Mouse (Mus musculus) thymus, adult 2 months (tissue): ENCODE results near the gene Timeless. TPM values are rescaled to one million over a fixed set of nuclear protein-coding genes. Genes with fewer than 3 reads are reported as not detected.

Experiments used
- DNase-seq: peaks from one replicate; pipeline ENCODE4 v3.0.0; 2021
- H3K27ac ChIP-seq: fragments of 200-500 bp; 2 replicates; pipeline ENCODE4 v1.5.1; 2012; ENCODE audit warnings: low read length, control low read depth; ENCODE audit not compliant: control insufficient read depth, insufficient read depth
- H3K27me3 ChIP-seq: fragments of 200-500 bp; 2 replicates; pipeline ENCODE4 v1.6.1; 2012; ENCODE audit warnings: mild to moderate bottlenecking, low read length, moderate library complexity, mixed read lengths; ENCODE audit not compliant: control insufficient read depth, insufficient read depth
- H3K36me3 ChIP-seq: fragments of 200-500 bp; 2 replicates; pipeline ENCODE4 v1.6.1; 2012; ENCODE audit warnings: mild to moderate bottlenecking, low read length, moderate library complexity; ENCODE audit not compliant: control insufficient read depth, insufficient read depth
- H3K4me1 ChIP-seq: fragments of 200-500 bp; replicated peaks from 2 replicates; pipeline ENCODE4 v1.6.1; 2012; ENCODE audit warnings: low read length; ENCODE audit not compliant: control insufficient read depth, insufficient read depth
- H3K4me3 ChIP-seq: fragments of 200-500 bp; 2 replicates; pipeline ENCODE4 v1.5.1; 2012; ENCODE audit warnings: mild to moderate bottlenecking, low read length, control low read depth, moderate library complexity; ENCODE audit not compliant: control insufficient read depth, insufficient read depth
- CTCF ChIP-seq: fragments of 200-500 bp; IDR thresholded peaks from 2 replicates; pipeline ENCODE4 v1.5.1; 2012; ENCODE audit warnings: mild to moderate bottlenecking, control low read depth, low read length, moderate library complexity, borderline replicate concordance; ENCODE audit not compliant: control insufficient read depth, poor library complexity, insufficient read depth; ENCODE audit errors: extremely low read depth
- POLR2A ChIP-seq: fragments of 200-500 bp; IDR thresholded peaks from 2 replicates; pipeline ENCODE4 v1.6.1; 2012; ENCODE audit warnings: mild to moderate bottlenecking, low read length, control low read depth, moderate library complexity; ENCODE audit not compliant: control insufficient read depth, poor library complexity, insufficient read depth; ENCODE audit errors: extremely low read depth
- WGBS: fragments of 180-500 bp; shearing (Covaris S2); methylation state at CpG from one replicate; pipeline ENCODE4 v1.1.7; 2018; 5-methylcytosine and 5-hydroxymethylcytosine counted together
- polyA plus RNA-seq: library from polyadenylated mRNA; depleted of rRNA; stranded (reverse); fragments of >200 nt; gene quantifications from 2 replicates; pipeline ENCODE4 v1.2.3, GENCODE M21; 2012

Gene Timeless
- polyA plus RNA-seq, 1 experiment, result 21.3 TPM

- 94% methylated on average over 17 of the region's 17 CpGs for WGBS
- DNase-seq, result no peak
- H3K27ac ChIP-seq, result no peak overlapping the region
- H3K4me3 ChIP-seq, result no peak overlapping the region
- no peak for TF ChIP-seq CTCF
- no peak for TF ChIP-seq POLR2A
- no peaks in the 10 kb centered on the region for H3K27me3 ChIP-seq
- H3K4me1 ChIP-seq, result no peaks in the 10 kb centered on the region
- H3K36me3 ChIP-seq, result peaks cover 56% of the 10 kb centered on the region
Observed at GRCm38 (mm10) chr10:128247020-128247732, 15.3 kb downstream of the Timeless start.

GRCm38 (mm10) chr10:128250565-128250964, 18.7 kb downstream of the Timeless start:
- no peaks in the 10 kb centered on the region for H3K4me1 ChIP-seq
- TF ChIP-seq POLR2A (no peak), CTCF (no peak)
- H3K27ac ChIP-seq, result no peak overlapping the region
- no peak for DNase-seq
- no peaks in the 10 kb centered on the region for H3K27me3 ChIP-seq
- 98% methylated on average over 13 of the region's 13 CpGs for WGBS
- no peak overlapping the region for H3K4me3 ChIP-seq
- peaks cover 50% of the 10 kb centered on the region for H3K36me3 ChIP-seq

- Histone ChIP-seq H3K27me3 (no peaks in the 10 kb centered on the region), H3K4me3 (no peak within 1 kb of the TSS), H3K36me3 (peaks cover 23% of the 10 kb centered on the region), H3K4me1 (peaks cover under 1% of the 10 kb centered on the region; the same call in 1 of the 2 replicates), H3K27ac (no peak within 1 kb of the TSS)
- 98% methylated on average over 4 of the region's 4 CpGs for WGBS
- no peak for DNase-seq
- TF ChIP-seq CTCF (no peak), POLR2A (no peak)
Observed at GRCm38 (mm10) chr10:128253677-128254255, 21.9 kb downstream of the Timeless start, which contains the start of gene Apon. Apon (plus strand) TSS chr10:128254096.

GRCm38 (mm10) chr10:128255925-128256324, 24.1 kb downstream of the Timeless start:
- no peaks in the 10 kb centered on the region for H3K27me3 ChIP-seq
- H3K36me3 ChIP-seq, result peaks cover 14% of the 10 kb centered on the region
- no peak overlapping the region for H3K27ac ChIP-seq
- peaks cover 8% of the 10 kb centered on the region; the same call in 1 of the 2 replicates for H3K4me1 ChIP-seq
- no peak for TF ChIP-seq POLR2A
- no peak for TF ChIP-seq CTCF
- DNase-seq, result no peak
- no peak overlapping the region for H3K4me3 ChIP-seq
- WGBS, result 96% methylated on average over 8 of the region's 8 CpGs

GRCm38 (mm10) chr10:128256328-128256727, 24.5 kb downstream of the Timeless start:
- no peak for DNase-seq
- no peaks in the 10 kb centered on the region for H3K27me3 ChIP-seq
- no peak overlapping the region for H3K4me3 ChIP-seq
- H3K4me1 ChIP-seq, result peaks cover 8% of the 10 kb centered on the region; the same call in 1 of the 2 replicates
- H3K36me3 ChIP-seq, result peaks cover 13% of the 10 kb centered on the region
- no peak for TF ChIP-seq POLR2A
- no peak for TF ChIP-seq CTCF
- H3K27ac ChIP-seq, result no peak overlapping the region
- 95% methylated on average over 8 of the region's 8 CpGs for WGBS

GRCm38 (mm10) chr10:128258953-128259352, 27.1 kb downstream of the Timeless start:
- H3K27ac ChIP-seq, result no peak overlapping the region
- no peak overlapping the region for H3K4me3 ChIP-seq
- H3K4me1 ChIP-seq, result peaks cover 8% of the 10 kb centered on the region; the same call in 1 of the 2 replicates
- H3K36me3 ChIP-seq, result no peaks in the 10 kb centered on the region
- no peak for DNase-seq
- WGBS, result 28% methylated on average over 4 of the region's 4 CpGs
- H3K27me3 ChIP-seq, result no peaks in the 10 kb centered on the region
- TF ChIP-seq POLR2A (no peak), CTCF (no peak)
